Mouse (Mus musculus) forebrain, embryonic 11.5 days (tissue): ENCODE results near the gene Tspan13. TPM values are rescaled to one million over a fixed set of nuclear protein-coding genes. Genes with fewer than 3 reads are reported as not detected.
A peak's percentile ranks its signal among the peaks of the same experiment; 100 is the strongest.

ENCODE experiments used
- ATAC-seq: fragments of 200-750 bp; cut with Nextera tagmentation; replicated peaks from 2 replicates; pipeline ENCODE4 v1.8.0; 2017; ENCODE audit warnings: moderate TSS enrichment; ENCODE audit not compliant: low FRiP score
- DNase-seq: peaks from one replicate; pipeline ENCODE4 v3.0.0-alpha.2; 2017; ENCODE audit warnings: low spot score
- H3K27ac ChIP-seq: fragments of 300-500 bp; sonication (generic); 2 replicates; pipeline ENCODE4 v1.5.1; 2014; ENCODE audit warnings: low read depth, low read length
- H3K27me3 ChIP-seq: fragments of 300-500 bp; sonication (generic); 2 replicates; pipeline ENCODE4 v1.6.1; 2014; ENCODE audit warnings: mild to moderate bottlenecking, low read length, mixed read lengths; ENCODE audit not compliant: control insufficient read depth, insufficient read depth
- H3K36me3 ChIP-seq: fragments of 300-500 bp; sonication (generic); 2 replicates; pipeline ENCODE4 v1.6.1; 2014; ENCODE audit warnings: mild to moderate bottlenecking, low read length, moderate library complexity, mixed read lengths; ENCODE audit not compliant: control insufficient read depth, insufficient read depth
- H3K4me1 ChIP-seq: fragments of 300-500 bp; sonication (generic); replicated peaks from 2 replicates; pipeline ENCODE4 v1.6.1; 2014; ENCODE audit warnings: low read length, mixed read lengths; ENCODE audit not compliant: control insufficient read depth, insufficient read depth
- H3K4me2 ChIP-seq: fragments of 300-500 bp; sonication (generic); 2 replicates; pipeline ENCODE4 v1.6.1; 2014; ENCODE audit warnings: low read depth, mild to moderate bottlenecking, low read length, moderate library complexity, mixed read lengths; ENCODE audit not compliant: severe bottlenecking
- H3K4me3 ChIP-seq: fragments of 300-500 bp; sonication (generic); 2 replicates; pipeline ENCODE4 v1.5.1; 2014; ENCODE audit warnings: low read depth, low read length
- H3K9ac ChIP-seq: fragments of 300-500 bp; sonication (generic); 2 replicates; pipeline ENCODE4 v1.6.1; 2014; ENCODE audit warnings: low read length
- H3K9me3 ChIP-seq: fragments of 300-500 bp; sonication (generic); 2 replicates; pipeline ENCODE4 v1.6.1; 2016; ENCODE audit warnings: low read length, mixed read lengths; ENCODE audit not compliant: control insufficient read depth
- WGBS: fragments of 180-500 bp; shearing (Covaris S2); extraction: QIAGEN DNeasy Blood & Tissue Kit; methylation state at CpG from one replicate; pipeline ENCODE4 v1.1.7; 2014; 5-methylcytosine and 5-hydroxymethylcytosine counted together
- polyA plus RNA-seq: library from polyadenylated mRNA; unstranded; fragments of >200 nt; fragmentation: Nextera tagmentation; extraction: Ambion mirVana; gene quantifications from 2 replicates; pipeline ENCODE4 v1.2.1, GENCODE M21; 2014

Gene Tspan13
- polyA plus RNA-seq, 1 experiment from 2014 or later, result 199 TPM

GRCm38 (mm10) chr12:36065911-36066310, 23.6 kb upstream of the Tspan13 start:
- no peak overlapping the region for H3K9ac ChIP-seq
- H3K4me2 ChIP-seq, result no peak overlapping the region
- H3K9me3 ChIP-seq, result peaks cover 2% of the 10 kb centered on the region; the same call in 1 of the 2 replicates
- ATAC-seq (no peak), DNase-seq (no peak)
- no peaks in the 10 kb centered on the region for H3K36me3 ChIP-seq
- H3K4me3 ChIP-seq, result no peak overlapping the region
- no peak overlapping the region for H3K27ac ChIP-seq
- no peaks in the 10 kb centered on the region for H3K4me1 ChIP-seq
- H3K27me3 ChIP-seq, result no peaks in the 10 kb centered on the region
- whole genome bisulfite sequencing, result 87% methylated on average over 1 of the region's 1 CpGs

DNA sequence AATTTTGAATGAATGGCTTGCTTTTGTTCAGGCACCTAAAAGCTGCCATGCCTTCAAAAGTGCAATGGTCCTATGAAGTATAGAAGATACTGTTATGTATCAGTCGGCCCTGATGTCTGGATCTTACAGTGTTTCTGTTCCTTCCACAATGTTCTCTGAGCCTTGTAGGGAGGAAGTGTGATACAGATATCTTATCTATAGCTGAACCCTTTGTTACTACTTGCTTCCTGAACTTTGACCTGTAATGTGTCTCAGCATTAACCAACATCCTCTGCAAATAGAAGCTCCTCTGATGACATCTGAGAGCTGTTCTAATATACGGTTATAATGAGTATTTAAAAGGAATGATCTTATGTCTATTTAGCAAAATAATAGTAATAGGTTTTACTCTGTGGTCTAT, 15.4 kb upstream of the Tspan13 start:
- Histone ChIP-seq H3K4me1 (no peaks in the 10 kb centered on the region), H3K4me2 (no peak overlapping the region), H3K36me3 (no peaks in the 10 kb centered on the region), H3K27ac (no peak overlapping the region), H3K4me3 (no peak overlapping the region), H3K9me3 (no peaks in the 10 kb centered on the region), H3K27me3 (no peaks in the 10 kb centered on the region), H3K9ac (no peak overlapping the region)
- WGBS, result 83% methylated on average over 2 of the region's 2 CpGs
- DNase-seq (no peak), ATAC-seq (no peak)

GRCm38 (mm10) chr12:36050276-36050675, 8.0 kb upstream of the Tspan13 start:
- Histone ChIP-seq H3K9ac (no peak overlapping the region), H3K9me3 (no peaks in the 10 kb centered on the region), H3K4me1 (no peaks in the 10 kb centered on the region), H3K27ac (no peak overlapping the region), H3K4me3 (no peak overlapping the region), H3K27me3 (no peaks in the 10 kb centered on the region), H3K4me2 (no peak overlapping the region), H3K36me3 (no peaks in the 10 kb centered on the region)
- ATAC-seq, result no peak
- WGBS, result 74% methylated on average over 1 of the region's 1 CpGs
- DNase-seq, result no peak

- Histone ChIP-seq H3K27me3 (no peaks in the 10 kb centered on the region), H3K4me1 (no peaks in the 10 kb centered on the region), H3K36me3 (no peaks in the 10 kb centered on the region), H3K4me3 (no peak overlapping the region), H3K9ac (no peak overlapping the region), H3K27ac (no peak overlapping the region), H3K4me2 (no peak overlapping the region), H3K9me3 (no peaks in the 10 kb centered on the region)
- WGBS, result 75% methylated on average over 2 of the region's 2 CpGs
- ATAC-seq, result no peak
- DNase-seq, result no peak
Measured at GRCm38 (mm10) chr12:36047593-36047992, 5.3 kb upstream of the Tspan13 start.

- WGBS, result 59% methylated on average over 5 of the region's 5 CpGs
- no peak overlapping the region for H3K27ac ChIP-seq
- H3K4me1 ChIP-seq, result no peaks in the 10 kb centered on the region
- H3K27me3 ChIP-seq, result no peaks in the 10 kb centered on the region
- no peaks in the 10 kb centered on the region for H3K9me3 ChIP-seq
- H3K4me2 ChIP-seq, result no peak overlapping the region
- H3K9ac ChIP-seq, result no peak overlapping the region
- H3K4me3 ChIP-seq, result no peak overlapping the region
- no peaks in the 10 kb centered on the region for H3K36me3 ChIP-seq
- ATAC-seq, result no peak
- no peak for DNase-seq
Measured at GRCm38 (mm10) chr12:36046196-36046595, 3.9 kb upstream of the Tspan13 start.

GRCm38 (mm10) chr12:36044691-36045090, 2.4 kb upstream of the Tspan13 start:
- DNase-seq (no peak), ATAC-seq (no peak)
- WGBS, result 77% methylated on average over 2 of the region's 2 CpGs
- no peaks in the 10 kb centered on the region; the same call in 1 of the 2 replicates for H3K4me1 ChIP-seq
- no peaks in the 10 kb centered on the region for H3K27me3 ChIP-seq
- H3K9me3 ChIP-seq, result no peaks in the 10 kb centered on the region
- no peaks in the 10 kb centered on the region for H3K36me3 ChIP-seq
- no peak overlapping the region for H3K9ac ChIP-seq
- H3K27ac ChIP-seq, result no peak overlapping the region
- no peak overlapping the region for H3K4me3 ChIP-seq
- no peak overlapping the region for H3K4me2 ChIP-seq

DNA sequence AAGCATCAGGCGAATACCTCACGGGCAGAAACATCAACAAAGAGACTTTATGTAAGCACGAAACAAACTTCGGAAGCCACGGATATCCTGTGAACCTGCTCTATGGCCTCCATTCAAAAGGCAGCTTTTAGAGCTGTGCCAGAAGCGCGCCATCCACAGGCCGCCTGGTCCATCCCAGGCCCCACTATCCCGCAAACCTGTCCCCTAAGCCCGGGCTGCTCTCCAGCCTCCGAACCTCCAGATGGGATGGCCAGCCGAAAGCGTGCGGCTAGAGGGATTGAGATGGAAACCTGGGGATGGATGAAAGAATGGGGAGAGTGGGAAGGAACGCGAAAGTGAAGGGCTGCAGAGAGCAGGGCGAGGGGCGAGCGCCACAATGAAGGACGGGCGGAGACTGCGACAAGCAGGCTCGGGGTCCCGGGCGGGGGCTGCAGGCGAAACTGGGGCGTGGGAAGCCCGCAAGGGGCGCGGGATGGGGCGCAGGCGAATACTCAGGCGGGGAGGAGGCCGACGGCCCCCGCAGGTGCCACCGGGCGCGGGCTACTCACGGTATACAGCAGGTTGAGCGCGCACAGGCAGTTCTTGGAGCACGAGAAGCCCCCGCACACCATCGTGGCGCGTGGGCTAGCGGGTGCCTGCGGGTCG, 475 bp downstream of the Tspan13 start:
- Histone ChIP-seq H3K4me2 (peak overlapping the region; percentile 59), H3K27ac (peak overlapping the region; percentile 72), H3K36me3 (no peaks in the 10 kb centered on the region), H3K9me3 (no peaks in the 10 kb centered on the region; the same call in 1 of the 2 replicates), H3K4me1 (no peaks in the 10 kb centered on the region; the same call in 1 of the 2 replicates), H3K4me3 (peak overlapping the region; percentile 93), H3K9ac (peak overlapping the region; percentile 97), H3K27me3 (no peaks in the 10 kb centered on the region)
- ATAC-seq (peak; percentile 80), DNase-seq (no peak)
- 1% methylated on average over 35 of the region's 50 CpGs for WGBS

DNA sequence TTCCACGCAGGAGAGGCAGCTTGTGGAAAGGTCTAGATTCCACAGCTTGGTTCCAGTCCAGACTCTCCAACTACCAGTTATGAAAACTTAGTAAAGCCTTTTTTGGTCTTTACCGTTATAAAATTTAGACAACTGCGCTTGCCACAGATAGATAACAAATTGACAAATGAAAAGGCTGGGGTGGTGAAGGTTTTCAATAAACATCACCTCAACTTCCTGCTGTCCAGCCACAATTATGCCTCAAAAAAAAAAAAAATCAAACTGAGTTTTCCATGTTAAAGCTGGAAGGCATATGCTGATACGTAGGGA, 1.1 kb downstream of the Tspan13 start:
- H3K4me1 ChIP-seq, result no peaks in the 10 kb centered on the region; the same call in 1 of the 2 replicates
- 50% methylated on average over 4 of the region's 4 CpGs for WGBS
- H3K9ac ChIP-seq, result peak overlapping the region; percentile 97; the same call in 1 of the 2 replicates
- H3K27me3 ChIP-seq, result no peaks in the 10 kb centered on the region
- H3K4me3 ChIP-seq, result peak overlapping the region; percentile 93
- no peak overlapping the region for H3K27ac ChIP-seq
- ATAC-seq, result no peak
- no peak for DNase-seq
- H3K9me3 ChIP-seq, result no peaks in the 10 kb centered on the region; the same call in 1 of the 2 replicates
- H3K36me3 ChIP-seq, result no peaks in the 10 kb centered on the region; the same call in 1 of the 2 replicates
- H3K4me2 ChIP-seq, result peak overlapping the region; percentile 59
